Mouse (Mus musculus): ENCODE measurements around the gene Acap1.

GRCm38 (mm10) chr11:69837604-69837951 lies 57.8 kb downstream of the Acap1 start, which contains the start of gene Nlgn2:
- TF ChIP-seq POLR2A (IDR thresholded peaks at IDR 0.05; ENCODE audit: borderline replicate concordance, control insufficient read depth, low read depth, low read length) (no peak), CTCF (IDR thresholded peaks at IDR 0.05; ENCODE audit: control insufficient read depth, insufficient read depth, low read length) (no peak)

All from bone marrow, adult 2 months (tissue).